Mouse (Mus musculus) gastrocnemius, postnatal 36 days (tissue): ENCODE measurements around the gene Matn3. TPM values are rescaled to one million over a fixed set of nuclear protein-coding genes. Genes with fewer than 3 reads are reported as not detected.

Source experiments
- DNase-seq, 2 experiments: peaks; one replicate each; pipeline ENCODE4 v3.0.0; 2022
- intact Hi-C: fragments of 180-260 bp; cut with DNase I; formaldehyde crosslinking; loops from one replicate; pipeline ENCODE4 v1.15.1; 2025
- total RNA-seq, 2 experiments: library from RNA; stranded (reverse); gene quantifications; 2 replicates each; pipeline ENCODE4 v1.2.3; 2021

Matn3 gene
- total RNA-seq, 2 experiments from 2014 or later: 0.12 to 0.59 TPM

GRCm38 (mm10) chr12:9010311-9010710 is 62.6 kb downstream of the Matn3 start:
- intact Hi-C loops: no loop called here
- DNase-seq: no peak

DNA sequence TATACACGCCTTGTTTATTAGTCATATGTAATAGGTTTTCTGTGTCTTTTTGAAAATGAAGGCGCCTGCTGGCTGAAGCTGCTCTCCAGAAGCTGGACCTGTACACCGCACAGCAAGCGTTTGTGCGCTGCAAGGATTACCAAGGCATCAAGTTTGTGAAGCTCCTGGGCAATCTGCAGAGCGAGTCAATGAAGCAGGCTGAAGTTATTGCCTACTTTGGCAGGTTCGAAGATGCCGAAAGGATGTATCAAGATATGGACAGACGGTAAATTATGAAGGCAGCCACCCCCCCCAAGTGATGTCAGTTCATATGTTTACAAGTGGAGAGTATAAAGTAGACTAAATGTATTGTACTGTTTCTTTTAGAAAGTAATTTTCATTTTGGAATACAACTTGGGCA is 68.6 kb downstream of the Matn3 start:
- intact Hi-C loops: no loop called here
- no peak for DNase-seq

- intact Hi-C loops: no loop called here
- DNase-seq: no peak
These were observed 72.7 kb downstream of the Matn3 start for GRCm38 (mm10) chr12:9020431-9020830.

- no peak for DNase-seq
- intact Hi-C loops: no loop called here
These were observed 73.3 kb downstream of the Matn3 start for GRCm38 (mm10) chr12:9020986-9021385.

Other genes starting within 250 kb of the Matn3 start
- gene Sdc1, start 176.6 kb upstream of the Matn3 start, total RNA-seq: 1 to 10 TPM; 2.7 to 3.3 TPM
- 100 to 1,000 TPM; 214 to 221 TPM for gene Laptm4a, start 26.3 kb upstream of the Matn3 start, total RNA-seq
- 10 to 100 TPM in 1 of 2 experiments, 1 to 10 TPM in 1; 9.3 to 10.6 TPM for gene Wdr35, start 26.0 kb downstream of the Matn3 start, total RNA-seq
- gene Ttc32, start 82.1 kb downstream of the Matn3 start, total RNA-seq: 10 to 100 TPM; 17.5 to 23.0 TPM